Mouse (Mus musculus) cerebellum, adult 8-10 months (tissue): ENCODE measurements around the gene Pds5b.
A peak's percentile ranks its signal among the peaks of the same experiment; 100 is the strongest.
"Not testable (repeated sequence)": the region's sequence is repeated elsewhere in the genome, so short reads cannot be mapped to it uniquely, and the experiment has no call there.

ENCODE experiments used
- DNase-seq: peaks from one replicate; pipeline ENCODE4 v3.0.0; 2022

The Pds5b gene

GRCm38 (mm10) chr5:150673153-150673835, at the start of gene Pds5b:
Pds5b (plus strand) TSS chr5:150673739.
- peak; percentile 92 for DNase-seq

GRCm38 (mm10) chr5:150625528-150625927, 48.0 kb upstream of the Pds5b start:
- DNase-seq, result no peak

GRCm38 (mm10) chr5:150629272-150629671, 44.3 kb upstream of the Pds5b start:
- DNase-seq, result no peak

- no peak for DNase-seq
These were observed 43.8 kb upstream of the Pds5b start for GRCm38 (mm10) chr5:150629692-150630091.

DNA sequence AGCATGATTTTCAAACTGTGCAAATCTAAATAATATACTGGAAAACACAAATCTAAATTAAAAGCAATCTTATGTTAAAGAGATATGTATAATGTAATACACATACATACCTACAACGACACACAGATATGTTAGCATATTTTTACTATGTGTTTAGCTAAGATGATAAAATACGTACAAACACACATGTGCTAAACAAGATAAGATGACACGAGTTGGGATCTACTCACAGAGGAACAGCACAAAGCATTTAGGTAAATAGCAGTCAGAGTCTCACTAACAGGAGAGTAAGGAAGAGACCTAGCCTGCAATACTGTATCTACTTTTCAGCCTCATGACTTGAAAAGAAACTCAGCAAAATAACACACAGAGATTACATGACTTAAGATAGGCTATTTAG, 32.1 kb upstream of the Pds5b start:
- no peak for DNase-seq

DNA sequence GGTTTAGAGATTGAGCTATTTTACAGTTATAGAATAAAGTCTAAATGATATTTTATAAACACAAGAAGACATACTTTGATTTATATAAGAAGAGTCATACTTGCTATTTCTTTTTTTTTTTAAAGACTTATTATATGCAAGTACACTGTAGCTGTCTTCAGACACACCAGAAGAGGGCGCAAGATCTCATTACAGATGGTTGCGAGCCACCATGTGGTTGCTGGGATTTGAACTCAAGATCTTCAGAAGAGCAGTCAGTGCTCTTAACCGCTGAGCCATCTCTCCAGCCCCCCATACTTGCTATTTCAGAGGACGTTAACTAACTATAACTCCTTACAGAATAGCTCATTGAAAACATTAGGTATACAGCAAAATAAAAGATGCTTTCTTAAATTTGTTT, 30.1 kb upstream of the Pds5b start:
- not testable (repeated sequence) for DNase-seq

DNA sequence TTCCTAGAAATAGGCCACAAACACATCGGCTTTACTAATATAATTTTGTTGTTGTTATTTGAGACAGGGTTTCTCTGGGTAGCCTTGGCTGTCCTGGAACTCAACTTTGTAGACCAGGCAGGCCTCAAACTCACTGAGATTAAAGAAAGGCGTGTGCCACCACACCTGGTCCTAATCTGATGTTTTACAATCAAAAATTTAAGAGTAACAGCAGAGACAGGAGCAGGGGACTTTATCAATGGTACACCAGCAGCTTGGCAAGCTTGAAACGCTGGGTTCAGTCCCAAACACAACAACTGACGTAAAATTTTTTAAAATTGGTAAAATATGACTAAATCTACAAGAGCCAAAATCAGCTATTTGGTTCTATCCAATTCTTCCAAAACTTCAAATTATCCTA, 28.6 kb upstream of the Pds5b start:
- no peak for DNase-seq

- DNase-seq, result no peak
These were observed 21.0 kb upstream of the Pds5b start for GRCm38 (mm10) chr5:150652578-150652977.

DNA sequence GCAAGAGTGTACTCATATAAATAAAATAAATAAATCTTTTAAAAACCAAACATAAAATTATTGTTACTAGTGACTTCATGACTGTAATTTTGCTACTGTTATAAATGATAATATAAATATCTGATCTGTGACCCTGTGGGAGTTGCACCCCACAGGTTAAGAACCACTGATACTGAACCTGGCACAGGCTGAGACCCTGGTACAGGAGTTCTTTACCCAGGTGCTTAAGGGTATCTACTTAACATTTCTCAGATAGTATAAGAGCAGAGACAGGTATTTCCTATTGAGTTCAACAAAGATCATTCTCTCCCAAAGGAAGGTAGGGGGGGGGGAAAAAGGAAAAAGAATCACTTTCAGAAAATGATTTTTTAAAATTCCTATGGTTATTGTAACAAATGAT, 19.0 kb upstream of the Pds5b start:
- DNase-seq, result no peak

GRCm38 (mm10) chr5:150659425-150659824, 14.1 kb upstream of the Pds5b start:
- DNase-seq, result not testable (repeated sequence)

DNA sequence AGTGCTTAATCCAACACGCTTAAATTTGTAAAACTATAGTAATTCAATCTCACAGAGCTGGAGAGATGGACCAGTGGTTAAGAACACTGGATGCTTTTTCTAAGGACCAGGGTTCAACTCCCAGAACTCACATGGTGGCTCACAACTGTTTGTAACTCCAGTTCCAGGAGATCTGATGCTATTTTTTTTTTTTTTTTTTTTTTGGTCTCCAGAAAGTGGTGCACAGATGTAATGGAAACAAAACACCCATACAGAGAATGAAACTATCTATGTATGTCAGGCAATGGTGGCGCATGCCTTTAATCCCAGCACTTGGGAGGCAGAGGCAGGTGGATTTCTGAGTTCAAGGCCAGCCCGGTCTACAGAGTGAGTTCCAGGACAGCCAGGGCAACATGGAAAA, 13.2 kb upstream of the Pds5b start:
- DNase-seq, result not testable (repeated sequence)

GRCm38 (mm10) chr5:150663926-150664325, 9.6 kb upstream of the Pds5b start:
- not testable (repeated sequence) for DNase-seq

- no peak for DNase-seq
These were observed 8.8 kb upstream of the Pds5b start for GRCm38 (mm10) chr5:150664794-150665131.

DNA sequence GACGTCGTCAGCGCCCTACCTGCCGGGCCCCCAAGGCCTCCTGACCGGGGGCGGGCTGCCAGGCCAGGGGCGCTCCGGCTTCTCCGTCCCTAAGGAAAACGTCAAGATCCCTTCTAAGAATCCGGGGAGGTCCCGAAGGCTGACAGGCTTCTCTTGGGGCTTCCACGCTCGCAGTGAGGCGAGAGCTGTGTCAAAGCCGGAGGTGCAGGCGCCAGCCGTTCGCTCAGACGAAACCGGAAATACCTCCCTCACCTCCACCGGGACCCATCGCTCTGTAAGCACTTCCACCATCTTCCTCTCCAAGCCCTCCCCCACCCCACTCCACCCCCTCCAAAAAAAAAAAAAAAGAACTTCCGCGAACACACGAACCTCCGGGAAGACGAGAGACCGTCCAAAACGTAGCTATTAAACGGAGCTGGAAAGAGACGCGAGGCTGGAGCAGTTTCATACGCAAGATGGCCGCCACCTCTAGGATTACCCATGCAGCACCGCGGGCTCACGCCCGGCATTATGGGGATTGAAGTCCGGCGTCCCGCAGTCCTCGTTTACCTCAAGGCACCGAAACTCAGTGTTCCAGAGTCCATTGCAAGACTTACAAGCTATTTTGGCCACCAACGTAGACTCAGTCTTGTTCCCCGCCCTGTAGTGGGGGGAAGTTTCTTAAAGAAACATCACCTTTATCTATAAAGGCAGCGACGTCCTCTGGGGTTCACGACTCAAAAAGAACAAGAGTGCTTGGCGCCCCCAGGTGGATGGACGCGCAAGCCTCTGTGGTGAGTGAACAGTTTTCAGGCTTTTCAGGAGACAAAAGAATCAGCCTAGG, 8.2 kb upstream of the Pds5b start:
- DNase-seq, result peak; percentile 93

GRCm38 (mm10) chr5:150666133-150666739, 7.3 kb upstream of the Pds5b start, which contains the start of gene N4bp2l2:
N4bp2l2 (minus strand) TSS chr5:150666183.
- not testable (repeated sequence) for DNase-seq

GRCm38 (mm10) chr5:150668731-150669130, 4.8 kb upstream of the Pds5b start:
- DNase-seq, result no peak

GRCm38 (mm10) chr5:150672343-150672742, 1.2 kb upstream of the Pds5b start:
- DNase-seq, result no peak

DNA sequence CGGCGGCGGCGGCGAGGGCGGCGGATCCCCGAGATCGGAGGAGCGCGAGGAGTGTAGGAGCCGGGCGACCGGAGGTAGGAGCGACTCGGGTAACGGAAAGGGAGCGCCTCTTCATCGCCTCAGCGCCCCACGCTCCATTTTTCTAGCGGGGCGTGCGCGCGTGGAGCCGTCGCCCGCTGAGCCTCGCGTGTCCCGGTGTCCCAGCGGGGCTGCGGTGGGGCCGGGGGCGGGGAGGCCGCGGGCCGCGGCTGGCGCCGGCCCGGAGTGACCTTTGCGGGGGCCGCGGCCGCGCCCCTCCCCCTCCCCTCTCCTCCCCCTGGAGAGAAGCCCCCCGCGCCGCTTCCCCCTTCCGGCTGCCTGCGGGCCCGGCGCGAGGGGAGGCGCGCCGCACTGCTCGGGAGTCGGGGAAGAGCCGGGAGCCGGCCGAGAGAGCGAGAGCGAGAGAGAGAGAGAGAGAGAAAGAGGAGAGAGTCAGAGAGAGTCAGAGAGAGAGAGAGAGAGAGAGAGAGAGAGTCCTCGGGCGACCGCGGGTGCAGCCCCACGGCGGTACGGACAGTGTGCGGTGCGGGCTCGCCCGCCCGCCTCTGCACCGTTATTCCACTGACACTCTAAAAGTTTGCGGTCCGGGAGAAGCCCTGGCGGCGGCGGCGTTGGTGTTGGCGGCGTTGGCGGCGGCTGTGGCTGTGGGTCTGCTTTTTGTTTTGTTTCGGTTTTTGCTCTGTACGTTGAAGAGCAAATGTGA, 512 bp downstream of the Pds5b start:
- DNase-seq, result no peak

GRCm38 (mm10) chr5:150674866-150675265, 1.3 kb downstream of the Pds5b start:
- no peak for DNase-seq

- DNase-seq, result not testable (repeated sequence)
These were observed 9.3 kb downstream of the Pds5b start for GRCm38 (mm10) chr5:150682862-150683261.

DNA sequence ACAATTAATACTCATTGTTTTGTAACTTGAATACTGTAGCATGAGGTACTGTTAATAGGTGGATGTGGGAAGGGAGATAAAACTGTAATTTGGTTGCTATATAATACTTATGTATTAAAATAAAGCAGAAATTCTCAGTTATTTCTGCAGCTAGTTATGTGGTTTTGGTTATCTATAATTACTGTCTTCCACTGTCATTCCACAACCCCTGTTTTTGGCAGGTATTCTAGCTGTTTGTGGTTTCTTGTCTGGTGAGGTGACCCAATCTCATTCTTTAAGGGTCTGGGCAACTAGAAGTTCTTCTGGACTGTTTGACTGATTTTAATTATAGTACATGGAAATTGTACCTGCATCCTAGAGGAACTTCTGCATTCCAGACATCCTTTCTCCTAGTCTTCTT, 17.1 kb downstream of the Pds5b start:
- no peak for DNase-seq

DNA sequence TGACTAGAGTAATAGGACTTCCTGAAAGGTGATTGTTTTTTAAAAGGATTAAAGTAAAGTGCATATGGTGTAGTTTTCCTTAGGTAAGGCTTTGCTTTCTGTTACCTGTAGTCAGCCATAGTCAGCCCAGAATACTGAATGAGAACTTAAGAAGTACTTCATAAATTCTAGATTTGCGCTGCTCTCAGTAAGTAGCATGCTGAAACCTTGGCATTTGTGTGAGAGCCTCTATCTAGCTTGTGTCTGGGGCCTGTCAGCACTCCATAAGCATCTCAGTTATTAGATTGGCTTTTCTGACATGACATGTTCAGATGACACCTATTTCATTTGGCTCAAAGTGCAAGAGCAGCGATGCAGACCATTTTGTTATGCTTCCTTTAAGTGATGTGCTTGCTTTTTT, 19.7 kb downstream of the Pds5b start:
- no peak for DNase-seq

DNA sequence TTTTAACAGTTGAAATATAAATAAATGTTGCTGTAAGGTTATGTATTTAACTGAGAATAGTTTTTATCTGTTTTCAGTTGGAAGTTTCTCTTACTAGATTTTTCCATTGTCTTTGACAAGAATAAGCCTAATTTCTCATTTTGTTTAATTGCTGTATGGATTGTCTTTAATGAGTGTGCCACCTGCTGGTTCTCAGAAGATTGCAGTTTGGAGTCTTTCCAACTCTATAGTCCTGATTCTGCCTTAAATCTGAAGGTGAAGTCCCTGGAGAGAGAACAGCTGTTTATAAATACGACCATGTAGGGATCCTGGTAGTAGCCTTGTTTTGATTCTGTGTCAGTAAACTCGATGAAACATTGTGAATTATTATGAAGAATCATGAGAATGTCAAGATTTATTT, 29.2 kb downstream of the Pds5b start:
- DNase-seq, result peak; percentile 55
